Mouse (Mus musculus): Measurements from ENCODE around the gene Med24. TPM values are rescaled to one million over a fixed set of nuclear protein-coding genes. Genes with fewer than 3 reads are reported as not detected.

The Med24 gene
- polyA plus RNA-seq, 1 experiment from 2014 or later: 58.4 TPM

DNA sequence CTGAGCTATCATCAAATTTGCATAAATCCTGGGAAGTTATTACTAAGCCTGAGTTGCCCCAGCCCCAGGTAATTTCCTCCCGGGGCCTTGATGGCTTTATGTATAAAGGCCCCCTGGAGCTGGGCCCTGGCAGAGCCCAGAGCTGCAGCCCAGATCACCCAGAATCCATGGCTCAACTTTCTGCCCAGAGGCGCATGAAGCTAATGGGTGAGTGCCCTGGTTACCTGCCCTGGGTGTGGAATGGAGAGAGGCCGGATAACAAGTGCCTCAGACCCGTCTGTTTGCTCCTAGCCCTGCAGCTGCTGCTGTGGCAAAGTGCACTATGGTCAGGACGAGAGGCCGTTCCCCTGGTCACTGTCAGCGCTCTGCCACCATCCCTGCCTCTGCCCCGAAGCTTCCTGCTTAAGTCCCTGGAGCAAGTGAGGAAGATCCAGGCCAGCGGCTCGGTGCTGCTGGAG is 28.0 kb downstream of the Med24 start, which contains the start of gene Csf3:
TSS of gene Csf3 (plus strand) at position 51 of the 458 bp plus-strand sequence.
- H3K36me3 ChIP-seq (replicated peaks; ENCODE audit: control insufficient read depth, insufficient read depth): peaks cover 33% of the 10 kb centered on the region

DNA sequence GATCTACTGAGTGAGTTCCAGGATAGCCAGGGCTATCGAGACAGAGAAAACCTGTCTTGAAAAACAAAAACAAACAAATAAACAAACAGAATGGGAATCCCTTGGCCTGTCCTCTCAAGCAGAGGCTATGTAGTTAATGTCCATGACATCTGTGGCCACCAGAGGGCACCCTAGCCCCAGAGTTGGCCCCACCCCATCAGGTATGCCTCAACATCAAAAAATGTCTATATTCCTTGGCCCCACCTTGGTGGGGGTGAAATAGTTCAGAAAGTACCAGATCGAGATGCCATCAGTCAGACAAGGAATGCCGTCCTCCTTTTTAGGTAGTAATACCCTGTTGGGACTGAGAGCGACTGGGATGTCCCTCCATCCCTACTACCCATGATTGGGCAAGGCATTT is 29.3 kb downstream of the Med24 start:
- Histone ChIP-seq H3K9me3 (ENCODE audit: control insufficient read depth, low read length) (no peaks in the 10 kb centered on the region), H3K9ac (no peak overlapping the region), H3K4me3 (replicated peaks; ENCODE audit: low read length) (no peak overlapping the region), H3K27ac (no peak overlapping the region), H3K4me1 (replicated peaks; ENCODE audit: control insufficient read depth, insufficient read depth, low read length) (no peaks in the 10 kb centered on the region; the same call in 1 of the 2 replicates), H3K36me3 (replicated peaks; ENCODE audit: control insufficient read depth, insufficient read depth) (peaks cover 33% of the 10 kb centered on the region), H3K4me2 (replicated peaks) (no peak overlapping the region), H3K27me3 (ENCODE audit: control insufficient read depth, insufficient read depth, low read length) (no peaks in the 10 kb centered on the region)
- peak; percentile 74 for DNase-seq (ENCODE audit: low spot score)
- WGBS: 48% methylated on average over 4 of the region's 4 CpGs
- ATAC-seq (ENCODE audit: low FRiP score): peak; percentile 40; the same call in 1 of the 2 replicates

More for the DNA sequence above, 28.0 kb downstream of the Med24 start, which contains the start of gene Csf3:
- Histone ChIP-seq H3K4me3 (replicated peaks; ENCODE audit: low read length) (no peak within 1 kb of the TSS), H3K9ac (no peak within 1 kb of the TSS), H3K4me1 (replicated peaks; ENCODE audit: control insufficient read depth, insufficient read depth, low read length) (no peaks in the 10 kb centered on the region; the same call in 1 of the 2 replicates), H3K4me2 (replicated peaks) (no peak within 1 kb of the TSS), H3K27me3 (ENCODE audit: control insufficient read depth, insufficient read depth, low read length) (no peaks in the 10 kb centered on the region), H3K9me3 (ENCODE audit: control insufficient read depth, low read length) (no peaks in the 10 kb centered on the region), H3K27ac (no peak within 1 kb of the TSS)
- ATAC-seq (ENCODE audit: low FRiP score): no peak
- DNase-seq (ENCODE audit: low spot score): no peak
- WGBS: 42% methylated on average over 10 of the region's 10 CpGs

DNA sequence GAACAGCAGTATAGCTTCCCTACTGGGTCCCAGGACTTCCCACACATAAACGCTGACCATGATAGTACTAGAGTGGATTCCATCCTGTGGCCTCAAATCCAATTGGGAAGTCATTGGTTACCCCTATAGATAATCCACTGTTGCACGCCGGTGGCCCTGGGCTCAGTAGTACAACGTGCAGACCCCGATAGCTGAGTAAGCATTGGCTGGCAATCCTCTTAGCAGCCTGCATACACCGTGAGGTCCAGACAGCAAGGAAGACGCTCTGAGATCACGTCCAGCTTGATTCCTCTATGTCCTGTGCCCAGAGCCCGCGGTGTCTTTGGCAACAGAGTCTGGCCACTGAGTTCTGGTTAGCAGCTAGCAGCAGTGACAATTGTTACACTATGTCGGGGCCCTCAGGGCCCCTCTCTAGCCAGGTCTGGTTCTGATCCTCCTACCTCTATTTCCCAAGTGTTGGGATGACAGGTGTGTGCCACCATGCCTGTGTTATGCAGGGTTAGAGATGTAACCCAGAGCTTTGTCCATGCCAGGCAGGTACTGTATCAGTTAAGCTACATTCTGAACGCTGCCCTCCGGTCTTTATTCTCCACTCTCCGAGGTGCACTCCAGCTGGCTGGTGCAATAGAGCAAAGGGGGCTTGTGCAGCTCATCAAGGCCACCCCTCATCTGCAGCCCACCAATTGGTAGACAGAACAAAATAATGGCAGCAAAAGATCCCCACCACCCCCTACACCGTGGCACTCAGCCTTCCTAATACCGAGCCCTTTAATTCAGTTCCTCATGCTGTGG is 30.2 kb downstream of the Med24 start:
- Histone ChIP-seq H3K36me3 (replicated peaks; ENCODE audit: control insufficient read depth, insufficient read depth) (peaks cover 33% of the 10 kb centered on the region), H3K4me3 (replicated peaks; ENCODE audit: low read length) (no peak overlapping the region), H3K9me3 (ENCODE audit: control insufficient read depth, low read length) (no peaks in the 10 kb centered on the region), H3K27me3 (ENCODE audit: control insufficient read depth, insufficient read depth, low read length) (no peaks in the 10 kb centered on the region), H3K4me2 (replicated peaks) (no peak overlapping the region), H3K4me1 (replicated peaks; ENCODE audit: control insufficient read depth, insufficient read depth, low read length) (no peaks in the 10 kb centered on the region; the same call in 1 of the 2 replicates), H3K9ac (no peak overlapping the region), H3K27ac (no peak overlapping the region)
- ATAC-seq (ENCODE audit: low FRiP score) (no peak), DNase-seq (ENCODE audit: low spot score) (no peak)
- WGBS: 88% methylated on average over 16 of the region's 16 CpGs

DNA sequence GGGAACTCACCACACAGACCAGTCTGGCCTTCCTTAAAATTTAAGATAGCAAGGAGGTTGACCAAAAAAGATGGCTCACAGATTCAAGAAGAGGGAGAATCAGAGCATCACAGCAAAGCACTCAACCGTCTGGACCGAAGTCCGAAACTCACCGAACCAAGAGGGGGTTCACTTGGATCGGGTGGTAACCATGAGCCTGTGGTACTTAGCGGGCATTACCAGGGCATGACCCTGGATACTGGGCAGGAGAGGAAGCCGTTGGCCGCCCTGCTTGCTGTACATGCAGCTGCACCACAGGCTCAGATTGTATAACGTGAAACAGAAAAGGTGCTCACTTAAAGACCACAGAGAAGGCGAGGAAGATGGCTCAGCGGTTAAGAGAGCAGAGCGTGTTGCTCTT is 32.0 kb downstream of the Med24 start:
- Histone ChIP-seq H3K4me3 (replicated peaks; ENCODE audit: low read length) (no peak overlapping the region), H3K27ac (no peak overlapping the region), H3K4me1 (replicated peaks; ENCODE audit: control insufficient read depth, insufficient read depth, low read length) (no peaks in the 10 kb centered on the region; the same call in 1 of the 2 replicates), H3K27me3 (ENCODE audit: control insufficient read depth, insufficient read depth, low read length) (no peaks in the 10 kb centered on the region), H3K36me3 (replicated peaks; ENCODE audit: control insufficient read depth, insufficient read depth) (peaks cover 48% of the 10 kb centered on the region), H3K9me3 (ENCODE audit: control insufficient read depth, low read length) (no peaks in the 10 kb centered on the region), H3K9ac (no peak overlapping the region), H3K4me2 (replicated peaks) (no peak overlapping the region)
- DNase-seq (ENCODE audit: low spot score) (no peak), ATAC-seq (ENCODE audit: low FRiP score) (no peak)
- 90% methylated on average over 12 of the region's 12 CpGs for WGBS

DNA sequence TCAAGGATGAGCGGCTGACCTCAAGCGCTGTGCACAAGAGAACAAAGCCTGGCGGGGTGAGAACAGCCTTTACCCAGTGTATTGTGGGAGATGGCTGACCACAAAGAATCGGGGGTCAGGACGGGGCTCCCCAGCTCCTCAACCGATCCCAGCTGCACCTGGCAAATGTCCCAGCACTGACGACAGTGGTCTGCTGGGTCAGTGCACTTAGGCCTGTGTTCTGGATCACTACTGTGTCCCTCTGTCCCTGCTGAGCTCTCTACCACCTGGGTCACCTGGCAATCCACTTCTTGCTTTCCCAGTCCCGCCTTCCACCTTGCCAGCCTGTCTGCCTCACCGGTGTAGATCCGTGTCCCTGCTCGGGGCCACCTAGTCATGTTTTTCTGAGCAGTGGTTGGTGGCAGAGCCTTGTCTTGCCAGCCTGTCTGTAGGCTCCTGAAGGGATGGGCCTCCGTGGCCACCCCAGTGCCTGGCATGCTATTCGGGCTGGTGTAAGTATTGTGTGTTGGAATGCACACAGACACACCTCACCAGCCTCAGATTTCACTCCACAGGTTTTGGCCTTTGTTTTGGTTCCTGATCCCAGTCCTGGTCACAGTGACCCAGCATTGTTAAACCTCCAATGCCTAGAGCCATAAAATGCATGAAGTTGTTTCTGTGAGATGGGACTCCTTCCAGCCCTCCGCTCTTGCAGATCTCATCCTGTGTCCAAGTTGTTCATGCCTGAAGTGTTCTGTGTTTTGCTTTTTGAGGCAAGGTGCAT is 32.6 kb downstream of the Med24 start:
- no peak for ATAC-seq (ENCODE audit: low FRiP score)
- no peaks in the 10 kb centered on the region for H3K9me3 ChIP-seq (ENCODE audit: control insufficient read depth, low read length)
- no peak overlapping the region for H3K9ac ChIP-seq
- H3K27ac ChIP-seq: no peak overlapping the region
- H3K4me2 ChIP-seq (replicated peaks): no peak overlapping the region
- H3K4me3 ChIP-seq (replicated peaks; ENCODE audit: low read length): no peak overlapping the region
- no peaks in the 10 kb centered on the region for H3K4me1 ChIP-seq (replicated peaks; ENCODE audit: control insufficient read depth, insufficient read depth, low read length)
- peaks cover 54% of the 10 kb centered on the region for H3K36me3 ChIP-seq (replicated peaks; ENCODE audit: control insufficient read depth, insufficient read depth)
- DNase-seq (ENCODE audit: low spot score): no peak
- no peaks in the 10 kb centered on the region for H3K27me3 ChIP-seq (ENCODE audit: control insufficient read depth, insufficient read depth, low read length)
- WGBS: 87% methylated on average over 14 of the region's 14 CpGs

DNA sequence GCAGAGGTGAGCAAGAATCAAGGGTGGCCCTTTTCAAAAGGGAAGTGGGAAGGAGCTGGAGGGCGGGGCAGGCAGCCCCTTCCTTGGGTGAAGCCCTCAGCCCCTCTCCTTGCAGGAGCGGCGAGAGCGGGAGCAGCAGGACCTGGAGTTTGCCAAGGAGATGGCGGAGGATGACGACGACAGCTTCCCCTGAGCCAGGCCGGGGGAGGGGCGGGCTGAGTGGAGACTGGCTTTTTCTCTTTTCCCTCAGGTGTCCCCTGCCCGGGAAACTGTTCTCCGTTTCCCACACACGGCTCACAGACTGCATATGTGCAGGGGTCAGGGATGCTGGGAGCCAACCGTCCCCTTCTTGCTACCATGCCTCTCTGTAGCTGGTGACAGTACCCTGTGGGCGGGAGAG is 33.8 kb downstream of the Med24 start:
- no peak overlapping the region for H3K4me2 ChIP-seq (replicated peaks)
- no peaks in the 10 kb centered on the region for H3K9me3 ChIP-seq (ENCODE audit: control insufficient read depth, low read length)
- ATAC-seq (ENCODE audit: low FRiP score) (no peak), DNase-seq (ENCODE audit: low spot score) (no peak)
- H3K36me3 ChIP-seq (replicated peaks; ENCODE audit: control insufficient read depth, insufficient read depth): peaks cover 66% of the 10 kb centered on the region
- H3K27me3 ChIP-seq (ENCODE audit: control insufficient read depth, insufficient read depth, low read length): no peaks in the 10 kb centered on the region
- H3K4me1 ChIP-seq (replicated peaks; ENCODE audit: control insufficient read depth, insufficient read depth, low read length): no peaks in the 10 kb centered on the region
- no peak overlapping the region for H3K27ac ChIP-seq
- H3K4me3 ChIP-seq (replicated peaks; ENCODE audit: low read length): no peak overlapping the region
- 73% methylated on average over 12 of the region's 14 CpGs for WGBS
- H3K9ac ChIP-seq: no peak overlapping the region

DNA sequence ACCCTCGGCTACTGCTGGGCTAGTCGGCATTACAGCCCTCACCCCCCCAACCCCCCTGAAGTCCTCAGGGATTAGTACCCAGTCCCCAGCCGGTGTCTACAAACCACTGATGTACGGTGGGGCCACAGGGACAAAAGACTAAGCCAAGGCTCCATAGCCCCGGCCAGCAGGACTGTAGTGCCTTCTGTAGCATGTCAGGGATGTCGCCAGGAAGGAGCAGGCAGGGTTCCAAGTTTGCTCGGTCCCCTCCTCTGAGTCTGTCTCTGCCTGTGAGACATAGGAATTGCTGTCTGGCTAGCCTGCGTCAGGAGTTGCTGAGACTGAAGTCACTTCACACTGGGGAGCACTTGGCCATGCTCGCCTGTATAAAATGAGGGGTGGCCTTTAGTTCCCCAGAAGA is 34.9 kb downstream of the Med24 start:
- DNase-seq (ENCODE audit: low spot score) (no peak), ATAC-seq (ENCODE audit: low FRiP score) (no peak)
- Histone ChIP-seq H3K27me3 (ENCODE audit: control insufficient read depth, insufficient read depth, low read length) (no peaks in the 10 kb centered on the region), H3K4me1 (replicated peaks; ENCODE audit: control insufficient read depth, insufficient read depth, low read length) (no peaks in the 10 kb centered on the region), H3K27ac (no peak overlapping the region), H3K9ac (no peak overlapping the region), H3K4me3 (replicated peaks; ENCODE audit: low read length) (no peak overlapping the region), H3K36me3 (replicated peaks; ENCODE audit: control insufficient read depth, insufficient read depth) (peaks cover 77% of the 10 kb centered on the region), H3K9me3 (ENCODE audit: control insufficient read depth, low read length) (no peaks in the 10 kb centered on the region), H3K4me2 (replicated peaks) (no peak overlapping the region)
- WGBS: 82% methylated on average over 9 of the region's 9 CpGs

DNA sequence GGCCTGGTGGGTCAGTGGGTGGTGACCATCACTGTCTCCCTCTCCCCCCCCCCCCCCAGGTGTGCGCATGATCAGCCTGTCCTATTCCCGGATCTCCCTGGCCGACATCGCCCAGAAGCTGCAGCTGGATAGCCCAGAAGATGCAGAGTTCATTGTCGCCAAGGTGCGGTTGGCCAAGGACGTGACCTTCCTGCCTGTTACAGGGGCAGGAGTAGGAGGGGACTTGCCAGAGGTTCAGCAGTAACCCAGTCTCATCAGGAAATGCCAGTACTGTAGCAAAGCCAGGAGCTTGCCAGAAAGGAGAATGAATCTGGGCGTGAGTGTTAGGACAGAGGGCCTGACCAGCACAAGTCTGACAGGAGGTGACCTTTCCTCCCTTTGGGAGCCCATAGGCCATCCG is 35.5 kb downstream of the Med24 start:
- H3K4me3 ChIP-seq (replicated peaks; ENCODE audit: low read length): no peak overlapping the region
- 89% methylated on average over 9 of the region's 9 CpGs for WGBS
- H3K9ac ChIP-seq: no peak overlapping the region
- H3K27ac ChIP-seq: no peak overlapping the region
- DNase-seq (ENCODE audit: low spot score): no peak
- H3K36me3 ChIP-seq (replicated peaks; ENCODE audit: control insufficient read depth, insufficient read depth): peaks cover 80% of the 10 kb centered on the region
- no peaks in the 10 kb centered on the region for H3K9me3 ChIP-seq (ENCODE audit: control insufficient read depth, low read length)
- H3K4me1 ChIP-seq (replicated peaks; ENCODE audit: control insufficient read depth, insufficient read depth, low read length): no peaks in the 10 kb centered on the region
- no peak overlapping the region for H3K4me2 ChIP-seq (replicated peaks)
- H3K27me3 ChIP-seq (ENCODE audit: control insufficient read depth, insufficient read depth, low read length): no peaks in the 10 kb centered on the region
- no peak for ATAC-seq (ENCODE audit: low FRiP score)

DNA sequence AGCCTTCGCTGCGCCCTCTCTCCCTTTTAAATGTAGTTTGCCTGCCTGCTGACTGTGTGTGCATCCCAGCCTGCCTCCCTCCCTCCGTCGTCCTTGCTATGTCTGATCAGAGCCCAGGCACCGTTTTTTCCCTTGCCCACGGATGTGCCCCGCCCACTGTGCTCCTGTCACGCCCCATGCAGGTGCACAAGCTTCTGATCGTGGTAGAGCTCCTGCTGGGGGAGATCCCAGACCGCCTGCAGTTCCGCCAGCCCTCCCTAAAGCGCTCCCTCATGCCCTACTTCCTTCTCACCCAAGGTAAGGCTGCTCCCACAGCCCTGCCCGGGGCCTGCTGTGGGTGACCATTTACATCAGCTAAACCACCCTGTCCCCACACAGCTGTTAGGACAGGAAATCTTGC is 36.0 kb downstream of the Med24 start:
- Histone ChIP-seq H3K27me3 (ENCODE audit: control insufficient read depth, insufficient read depth, low read length) (no peaks in the 10 kb centered on the region), H3K9me3 (ENCODE audit: control insufficient read depth, low read length) (no peaks in the 10 kb centered on the region), H3K36me3 (replicated peaks; ENCODE audit: control insufficient read depth, insufficient read depth) (peaks cover 83% of the 10 kb centered on the region), H3K27ac (no peak overlapping the region), H3K9ac (no peak overlapping the region), H3K4me2 (replicated peaks) (no peak overlapping the region), H3K4me1 (replicated peaks; ENCODE audit: control insufficient read depth, insufficient read depth, low read length) (no peaks in the 10 kb centered on the region), H3K4me3 (replicated peaks; ENCODE audit: low read length) (no peak overlapping the region)
- WGBS: 79% methylated on average over 13 of the region's 13 CpGs
- no peak for ATAC-seq (ENCODE audit: low FRiP score)
- no peak for DNase-seq (ENCODE audit: low spot score)
